Mouse (Mus musculus) kidney, adult 2 months (tissue): ENCODE results near the gene Mrpl20. TPM values are rescaled to one million over a fixed set of nuclear protein-coding genes. Genes with fewer than 3 reads are reported as not detected.
"Not testable (repeated sequence)": the region's sequence is repeated elsewhere in the genome, so short reads cannot be mapped to it uniquely, and the experiment has no call there.

Experiments used
- DNase-seq: peaks from one replicate; pipeline ENCODE4 v3.0.0; 2021
- H3K27ac ChIP-seq: fragments of 200-500 bp; 2 replicates; pipeline ENCODE4 v1.5.1; 2012; ENCODE audit warnings: low read depth, low read length, control low read depth, inconsistent platforms; ENCODE audit not compliant: insufficient read depth
- H3K27me3 ChIP-seq: fragments of 200-500 bp; replicated peaks from 2 replicates; pipeline ENCODE4 v1.6.1; 2012; ENCODE audit warnings: mild to moderate bottlenecking, moderate library complexity, low read length, inconsistent platforms; ENCODE audit not compliant: control insufficient read depth, insufficient read depth
- H3K36me3 ChIP-seq: fragments of 200-500 bp; 2 replicates; pipeline ENCODE4 v1.6.1; 2012; ENCODE audit warnings: mild to moderate bottlenecking, moderate library complexity, low read length, inconsistent platforms; ENCODE audit not compliant: control insufficient read depth, insufficient read depth
- H3K4me1 ChIP-seq: fragments of 200-500 bp; 2 replicates; pipeline ENCODE4 v1.6.1; 2011; ENCODE audit warnings: low read length; ENCODE audit not compliant: control insufficient read depth, insufficient read depth
- H3K4me3 ChIP-seq: fragments of 200-500 bp; 2 replicates; pipeline ENCODE4 v1.5.1; 2011; ENCODE audit warnings: mild to moderate bottlenecking, low read depth, low read length, control low read depth; ENCODE audit not compliant: insufficient read depth
- CTCF ChIP-seq: fragments of 200-500 bp; conservative IDR thresholded peaks from 2 replicates; pipeline ENCODE4 v1.5.1; 2011; ENCODE audit warnings: low read depth, mild to moderate bottlenecking, control low read depth, low read length, moderate library complexity, mixed read lengths; ENCODE audit not compliant: insufficient read depth, insufficient read length
- POLR2A ChIP-seq: fragments of 200-500 bp; IDR thresholded peaks from one replicate; pipeline ENCODE4 v1.6.1; 2011; ENCODE audit warnings: low read depth, low read length, control low read depth
- WGBS: fragments of 180-500 bp; shearing (Covaris S2); methylation state at CpG from one replicate; pipeline ENCODE4 v1.1.7; 2018; 5-methylcytosine and 5-hydroxymethylcytosine counted together
- polyA plus RNA-seq: library from polyadenylated mRNA; depleted of rRNA; stranded (reverse); fragments of >200 nt; gene quantifications from 2 replicates; pipeline ENCODE4 v1.2.3, GENCODE M21; 2012

Gene Mrpl20
- polyA plus RNA-seq, 1 experiment = 91.1 TPM

DNA sequence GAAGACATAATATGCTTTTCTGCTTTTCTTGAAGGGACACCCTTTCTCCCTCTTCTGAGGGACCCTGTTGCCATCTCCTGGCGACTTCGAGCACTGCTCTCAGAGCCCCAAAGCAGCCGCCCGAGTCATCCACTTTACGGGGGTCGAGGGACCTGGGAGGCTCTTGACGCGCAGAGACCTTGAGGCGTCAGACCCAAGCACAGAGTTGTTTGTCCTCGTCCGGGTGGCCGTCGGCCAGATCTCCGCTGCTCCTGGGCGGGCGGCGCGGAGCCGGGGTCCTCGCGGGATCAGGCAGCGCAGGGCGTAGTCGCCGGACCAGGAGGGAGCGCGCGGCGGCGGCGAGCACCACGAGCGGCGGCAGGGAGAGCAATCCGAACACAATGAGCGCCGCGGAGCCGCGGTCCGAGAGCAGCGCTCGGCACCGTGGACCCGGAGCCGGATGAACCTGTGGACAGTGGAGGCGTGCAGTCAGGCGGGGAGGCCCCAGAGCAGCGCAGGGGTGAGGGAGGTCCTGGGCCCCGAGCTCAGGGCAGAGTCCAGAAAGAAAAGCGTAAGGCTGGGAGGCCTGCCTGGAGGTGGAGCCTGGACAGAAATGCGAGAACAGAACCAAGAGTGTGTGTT lies 18.5 kb upstream of the Mrpl20 start:
- Histone ChIP-seq H3K27ac (peak overlapping the region; percentile 96), H3K4me1 (peaks cover 9% of the 10 kb centered on the region; the same call in 1 of the 2 replicates), H3K27me3 (no peaks in the 10 kb centered on the region), H3K36me3 (no peaks in the 10 kb centered on the region), H3K4me3 (peak overlapping the region; percentile 68)
- DNase-seq = peak; percentile 92
- under 1% methylated on average over 52 of the region's 52 CpGs for WGBS
- TF ChIP-seq POLR2A = no peak
- peak; percentile 60 for TF ChIP-seq CTCF

- no peaks in the 10 kb centered on the region for H3K36me3 ChIP-seq
- no peak for DNase-seq
- H3K4me1 ChIP-seq = peaks cover 10% of the 10 kb centered on the region; the same call in 1 of the 2 replicates
- 83% methylated on average over 10 of the region's 10 CpGs for WGBS
- H3K27ac ChIP-seq = no peak overlapping the region
- TF ChIP-seq POLR2A = no peak
- no peak for TF ChIP-seq CTCF
- no peaks in the 10 kb centered on the region for H3K27me3 ChIP-seq
- no peak overlapping the region for H3K4me3 ChIP-seq
These were observed 17.4 kb upstream of the Mrpl20 start for GRCm38 (mm10) chr4:155785246-155785645.

GRCm38 (mm10) chr4:155785819-155786218 lies 16.9 kb upstream of the Mrpl20 start, which contains the start of gene Tmem88b:
Gene Tmem88b (minus strand): TSS chr4:155785874.
- Histone ChIP-seq H3K4me3 (no peak within 1 kb of the TSS), H3K27ac (no peak within 1 kb of the TSS; the same call in 1 of the 2 replicates), H3K4me1 (peaks cover 14% of the 10 kb centered on the region; the same call in 1 of the 2 replicates), H3K36me3 (no peaks in the 10 kb centered on the region), H3K27me3 (no peaks in the 10 kb centered on the region)
- no peak for DNase-seq
- 84% methylated on average over 5 of the region's 5 CpGs for WGBS
- TF ChIP-seq CTCF (no peak), POLR2A (no peak)

- no peaks in the 10 kb centered on the region for H3K27me3 ChIP-seq
- TF ChIP-seq CTCF (no peak), POLR2A (no peak)
- no peaks in the 10 kb centered on the region for H3K36me3 ChIP-seq
- WGBS = 83% methylated on average over 3 of the region's 3 CpGs
- peaks cover 20% of the 10 kb centered on the region; the same call in 1 of the 2 replicates for H3K4me1 ChIP-seq
- H3K4me3 ChIP-seq = no peak overlapping the region
- DNase-seq = no peak
- H3K27ac ChIP-seq = no peak overlapping the region
These were observed 14.4 kb upstream of the Mrpl20 start for GRCm38 (mm10) chr4:155788300-155788699.

GRCm38 (mm10) chr4:155788833-155789232 lies 13.8 kb upstream of the Mrpl20 start:
- WGBS = 87% methylated on average over 4 of the region's 4 CpGs
- not testable (repeated sequence) for H3K27me3 ChIP-seq, DNase-seq, H3K4me3 ChIP-seq, H3K36me3 ChIP-seq, H3K27ac ChIP-seq
- H3K4me1 ChIP-seq = peaks cover 15% of the 10 kb centered on the region; the same call in 1 of the 2 replicates

- TF ChIP-seq POLR2A (no peak), CTCF (no peak)
- no peaks in the 10 kb centered on the region for H3K27me3 ChIP-seq
- no peak for DNase-seq
- peak within 1 kb of the TSS; percentile 79 for H3K27ac ChIP-seq
- peaks cover 12% of the 10 kb centered on the region; the same call in 1 of the 2 replicates for H3K4me1 ChIP-seq
- no peaks in the 10 kb centered on the region for H3K36me3 ChIP-seq
- peak within 1 kb of the TSS; percentile 36; the same call in 1 of the 2 replicates for H3K4me3 ChIP-seq
- WGBS = 69% methylated on average over 3 of the region's 3 CpGs
These were observed 12.6 kb upstream of the Mrpl20 start, which contains the start of gene Ankrd65 for GRCm38 (mm10) chr4:155790021-155790489. Gene Ankrd65 (plus strand): TSS chr4:155790439.

- peak overlapping the region; percentile 79 for H3K27ac ChIP-seq
- no peak for TF ChIP-seq POLR2A
- no peak for TF ChIP-seq CTCF
These were observed 12.0 kb upstream of the Mrpl20 start for GRCm38 (mm10) chr4:155790650-155791161.

More at GRCm38 (mm10) chr4:155790650-155791161, 12.0 kb upstream of the Mrpl20 start:
- no peaks in the 10 kb centered on the region for H3K36me3 ChIP-seq
- WGBS = 39% methylated on average over 3 of the region's 3 CpGs
- no peaks in the 10 kb centered on the region for H3K27me3 ChIP-seq
- H3K4me1 ChIP-seq = peaks cover 12% of the 10 kb centered on the region; the same call in 1 of the 2 replicates
- no peak overlapping the region for H3K4me3 ChIP-seq
- DNase-seq = peak; percentile 84
